Mouse (Mus musculus) spleen, adult 2 months (tissue): Measurements from ENCODE around the gene Polr2i.

Experiments used
- CTCF ChIP-seq: fragments of 200-500 bp; IDR thresholded peaks from 2 replicates; pipeline ENCODE4 v1.5.1; 2011; ENCODE audit warnings: mild to moderate bottlenecking, inconsistent platforms; ENCODE audit not compliant: insufficient read depth, insufficient read length, insufficient replicate concordance; ENCODE audit errors: extremely low read depth
- POLR2A ChIP-seq: fragments of 200-500 bp; IDR thresholded peaks from 2 replicates; pipeline ENCODE4 v1.6.1; 2011; ENCODE audit warnings: low read depth, low read length, inconsistent platforms

DNA sequence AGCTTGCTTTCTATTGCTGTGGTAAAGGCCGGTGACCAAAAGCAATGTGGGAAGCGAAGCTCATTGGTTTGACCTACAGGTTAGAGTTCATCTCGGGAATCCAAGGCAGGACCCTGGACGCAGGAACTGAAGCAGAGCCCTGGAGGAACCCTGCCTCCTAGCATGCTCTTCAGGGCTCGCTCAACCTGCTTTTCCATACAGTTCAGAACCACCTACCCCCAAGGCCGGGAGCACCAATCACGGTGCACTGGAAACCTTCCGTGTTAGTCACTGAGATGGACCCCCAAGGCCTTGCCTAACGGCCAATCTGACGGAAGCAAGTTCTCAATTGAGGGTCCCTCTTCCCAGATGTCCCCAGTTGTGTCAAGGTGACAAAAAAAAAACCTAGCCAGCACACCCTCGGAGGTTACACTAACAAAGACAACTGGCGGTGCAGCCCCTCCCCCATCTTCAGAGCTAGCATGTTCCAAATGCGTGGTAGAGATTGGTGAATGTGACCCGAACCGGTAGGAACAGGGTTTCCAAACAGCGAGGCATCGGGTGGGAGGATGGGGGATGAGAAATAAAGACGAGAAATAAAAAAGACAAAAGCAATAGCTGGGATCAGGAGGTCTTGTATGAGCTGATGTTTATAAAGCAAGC is 32.1 kb upstream of the Polr2i start:
- TF ChIP-seq POLR2A (no peak), CTCF (no peak)
